Mouse (Mus musculus) activated CD4-positive, CD25-positive, alpha-beta regulatory T cell, adult 9 weeks (primary cell): ENCODE measurements around the gene Vwa5b2. TPM values are rescaled to one million over a fixed set of nuclear protein-coding genes. Genes with fewer than 3 reads are reported as not detected.

Experiments
- polyA plus RNA-seq: library from polyadenylated mRNA; unstranded; fragments of 100-300 nt; shearing (Covaris generic); gene quantifications from one replicate; pipeline ENCODE4 v1.2.1, GENCODE M21; 2017

The Vwa5b2 gene
- polyA plus RNA-seq: not detected

DNA sequence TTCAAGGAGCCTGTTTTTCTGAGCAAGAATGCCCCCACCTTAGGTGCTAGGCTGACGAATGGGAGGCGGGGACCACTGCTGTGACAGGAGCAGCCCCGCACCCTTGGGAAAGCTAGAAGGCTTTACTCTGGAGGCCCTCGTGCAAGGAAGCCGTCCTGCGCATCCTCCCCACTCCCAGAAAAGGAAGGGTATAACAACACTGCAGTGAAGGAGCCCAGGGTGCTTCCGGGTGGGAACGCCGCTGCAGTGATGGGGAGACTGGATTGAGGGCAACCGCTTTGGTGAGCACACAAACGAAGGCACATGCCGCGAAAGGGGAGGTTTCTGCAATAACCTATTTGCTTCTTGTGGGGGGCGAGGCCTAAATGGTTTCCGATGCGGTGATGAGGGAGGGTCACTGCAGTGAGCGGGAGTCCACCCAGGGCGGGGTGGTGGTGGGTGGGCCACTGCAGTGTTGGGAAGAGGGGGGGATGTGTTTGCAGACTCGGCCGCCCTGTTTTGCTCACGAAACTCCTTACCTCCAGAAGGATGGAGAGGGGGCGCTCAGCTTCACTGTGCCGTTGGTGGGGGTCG is at the start of gene Vwa5b2:
Vwa5b2 (plus strand) TSS at position 106 of the 573 bp plus-strand sequence.

DNA sequence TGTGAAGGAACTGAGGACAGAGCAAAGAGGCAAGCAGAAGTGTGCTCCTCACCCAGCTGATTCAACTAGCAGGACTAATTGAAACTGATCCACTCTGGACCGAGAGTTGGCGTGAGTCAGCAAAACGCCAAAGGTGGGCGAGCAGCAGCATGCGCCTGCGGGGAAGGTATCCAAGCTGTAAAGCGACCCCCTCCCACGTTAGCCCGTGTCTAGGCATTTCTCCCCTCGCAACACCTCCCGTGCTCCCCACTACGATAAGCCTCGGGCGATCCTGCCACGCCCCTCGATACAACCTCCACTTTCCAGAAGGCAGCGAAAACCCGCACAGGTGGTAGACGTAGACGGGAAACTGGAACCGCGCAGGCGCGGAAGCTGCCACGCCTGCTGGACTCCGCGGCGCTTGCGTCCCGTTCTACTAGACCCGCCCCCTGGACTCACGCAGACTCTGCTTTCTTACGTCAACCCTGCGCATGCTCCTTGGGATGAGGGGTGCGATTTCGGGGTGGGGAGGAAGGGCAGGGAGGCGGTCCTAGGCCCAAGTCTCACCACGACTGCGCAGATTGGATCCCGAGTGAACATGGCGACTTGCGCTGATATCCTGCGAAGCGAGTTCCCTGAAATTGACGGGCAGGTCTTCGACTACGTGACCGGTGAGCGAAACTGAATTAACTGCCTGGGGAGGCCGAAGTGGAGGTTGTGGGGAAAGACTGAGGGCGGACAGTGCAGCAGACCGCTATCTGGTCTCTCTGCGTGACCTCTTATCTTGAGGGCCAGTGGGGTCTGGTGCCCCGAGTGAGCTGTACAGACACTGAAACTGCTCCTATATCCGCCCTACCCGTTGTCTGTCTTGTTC is 40.9 kb upstream of the Vwa5b2 start, which contains the start of gene Abcf3:
Abcf3 (plus strand) TSS at position 482 of the 853 bp plus-strand sequence.

DNA sequence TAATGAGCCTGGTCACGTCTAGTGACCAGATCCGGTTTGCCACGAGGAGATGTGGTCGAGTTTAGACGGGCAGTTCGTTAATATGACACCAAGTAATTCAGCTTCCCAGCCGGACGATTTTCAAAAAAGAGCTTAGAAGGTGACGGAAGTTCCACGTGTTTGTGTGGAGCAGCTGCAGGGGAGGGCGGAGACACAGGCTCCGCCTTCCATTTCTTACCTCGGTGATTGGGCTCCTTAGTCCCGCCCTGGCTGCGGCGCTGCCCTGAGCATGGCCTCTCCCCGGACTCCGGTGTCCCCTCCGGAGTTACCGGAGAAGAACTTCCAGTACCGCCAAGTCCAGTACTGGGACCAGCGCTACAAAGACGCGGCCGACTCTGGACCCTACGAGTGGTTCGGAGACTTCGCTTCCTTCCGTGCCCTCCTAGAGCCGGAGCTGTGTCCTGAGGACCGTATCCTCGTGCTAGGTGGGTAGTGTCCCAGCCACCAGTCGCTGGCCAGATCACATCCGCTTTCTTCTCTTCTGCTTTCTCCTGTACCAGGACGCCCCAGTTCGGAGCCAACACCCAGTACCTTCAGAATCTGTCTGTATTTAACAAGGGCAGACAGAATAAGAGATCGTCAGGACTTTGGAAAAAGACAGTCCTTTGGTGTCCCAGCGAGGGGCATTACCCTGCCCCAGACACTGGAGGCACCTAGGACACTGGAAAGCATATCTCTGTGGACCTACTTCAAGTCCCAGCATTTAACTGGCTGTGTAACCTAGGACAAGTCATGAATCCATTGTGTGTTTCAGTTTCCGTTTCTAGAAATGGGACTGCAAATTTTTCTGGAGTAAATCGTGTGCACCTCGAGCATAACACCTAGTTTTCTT is 22.3 kb downstream of the Vwa5b2 start, which contains the start of the genes Eef1akmt4, Gm49333 and Alg3:
Eef1akmt4 (plus strand) TSS at position 237 of the 871 bp plus-strand sequence.
Gm49333 (plus strand) TSS at position 254 of the 871 bp plus-strand sequence.
Alg3 (minus strand) TSS at position 379 of the 871 bp plus-strand sequence.

DNA sequence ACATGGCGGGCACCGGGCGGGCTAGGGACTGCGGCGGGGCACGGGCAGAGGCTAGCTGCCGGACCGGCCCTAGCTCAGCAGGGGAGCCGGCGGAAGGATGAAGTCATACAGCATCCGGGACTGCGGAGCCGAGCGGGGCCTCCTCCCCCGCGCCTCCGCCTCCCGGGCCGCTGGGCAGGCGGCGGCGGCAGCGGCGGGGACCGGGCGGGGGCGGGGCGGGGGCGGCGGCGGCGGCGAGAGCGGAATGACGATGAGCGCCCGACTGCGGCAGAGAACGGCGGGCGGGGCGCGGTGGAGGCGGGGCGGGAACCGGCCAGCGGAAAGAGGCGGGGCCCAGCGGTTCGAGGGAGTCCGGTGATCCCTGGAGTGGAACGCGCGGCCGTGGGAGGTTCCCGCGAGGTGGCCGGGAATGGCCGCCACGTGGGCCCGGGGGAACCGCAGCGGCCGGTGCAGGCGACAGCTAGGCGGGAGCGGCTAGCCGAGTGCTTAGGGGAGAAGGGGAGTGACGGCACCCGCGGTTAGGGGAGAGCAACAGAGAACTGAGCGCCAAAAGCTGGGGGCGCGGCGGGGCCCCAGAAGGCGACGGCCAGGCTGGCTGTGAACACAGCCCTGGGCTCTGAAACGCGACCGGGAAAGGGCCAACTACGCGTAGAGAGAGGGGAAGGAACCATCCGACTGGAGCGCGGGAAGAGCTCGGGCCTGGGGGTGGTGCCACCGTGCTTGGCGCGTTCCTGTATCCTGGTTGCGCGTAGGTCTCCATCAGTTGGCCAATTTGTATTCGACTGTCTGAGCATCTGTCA is 32.1 kb downstream of the Vwa5b2 start, which contains the start of gene Camk2n2:
Camk2n2 (minus strand) TSS at position 97 of the 800 bp plus-strand sequence.

DNA sequence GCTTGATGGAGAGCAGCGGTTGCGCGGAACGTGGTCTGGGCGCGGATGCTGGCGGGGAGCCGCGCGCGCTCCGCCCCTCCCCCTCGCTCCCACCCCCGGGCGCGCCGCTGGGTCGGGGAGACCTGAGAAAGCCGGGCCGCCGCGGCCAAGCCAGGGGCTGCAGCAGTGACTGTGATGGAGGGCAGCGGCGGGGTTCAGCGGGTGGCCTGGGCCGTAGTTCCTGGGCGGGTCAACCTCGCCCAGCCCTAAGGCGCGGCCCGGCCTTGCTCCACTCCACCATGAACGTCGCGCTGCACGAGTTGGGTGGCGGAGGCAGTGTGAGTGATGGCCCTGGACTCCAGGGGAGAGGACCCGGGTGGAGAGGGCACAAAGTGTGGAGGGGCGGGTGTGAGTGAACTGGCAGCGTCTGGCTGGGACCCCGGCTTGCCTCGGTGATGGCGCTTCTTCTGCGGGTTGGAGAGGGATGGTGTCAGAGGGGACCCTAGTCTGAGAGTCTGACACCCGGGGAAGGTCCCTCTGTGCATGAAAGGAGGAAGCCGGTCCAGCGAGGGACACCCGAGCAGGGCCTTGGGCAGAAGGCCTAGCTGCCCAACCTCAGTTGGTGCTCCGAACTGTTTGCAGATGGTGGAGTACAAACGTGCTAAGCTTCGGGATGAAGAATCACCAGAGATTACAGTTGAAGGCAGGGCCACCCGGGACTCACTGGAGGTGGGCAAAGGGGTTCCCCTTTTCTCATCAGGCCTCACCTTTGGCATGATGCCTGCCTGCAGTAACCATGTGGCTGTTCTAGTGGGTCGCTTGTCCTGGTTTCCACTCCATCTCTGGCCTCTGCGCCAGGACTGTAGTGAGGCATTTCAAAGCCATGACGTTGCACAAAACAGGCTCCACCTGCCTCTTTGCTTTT is 40.7 kb downstream of the Vwa5b2 start, which contains the start of gene Ece2:
Ece2 (plus strand) TSS at position 98 of the 904 bp plus-strand sequence.

DNA sequence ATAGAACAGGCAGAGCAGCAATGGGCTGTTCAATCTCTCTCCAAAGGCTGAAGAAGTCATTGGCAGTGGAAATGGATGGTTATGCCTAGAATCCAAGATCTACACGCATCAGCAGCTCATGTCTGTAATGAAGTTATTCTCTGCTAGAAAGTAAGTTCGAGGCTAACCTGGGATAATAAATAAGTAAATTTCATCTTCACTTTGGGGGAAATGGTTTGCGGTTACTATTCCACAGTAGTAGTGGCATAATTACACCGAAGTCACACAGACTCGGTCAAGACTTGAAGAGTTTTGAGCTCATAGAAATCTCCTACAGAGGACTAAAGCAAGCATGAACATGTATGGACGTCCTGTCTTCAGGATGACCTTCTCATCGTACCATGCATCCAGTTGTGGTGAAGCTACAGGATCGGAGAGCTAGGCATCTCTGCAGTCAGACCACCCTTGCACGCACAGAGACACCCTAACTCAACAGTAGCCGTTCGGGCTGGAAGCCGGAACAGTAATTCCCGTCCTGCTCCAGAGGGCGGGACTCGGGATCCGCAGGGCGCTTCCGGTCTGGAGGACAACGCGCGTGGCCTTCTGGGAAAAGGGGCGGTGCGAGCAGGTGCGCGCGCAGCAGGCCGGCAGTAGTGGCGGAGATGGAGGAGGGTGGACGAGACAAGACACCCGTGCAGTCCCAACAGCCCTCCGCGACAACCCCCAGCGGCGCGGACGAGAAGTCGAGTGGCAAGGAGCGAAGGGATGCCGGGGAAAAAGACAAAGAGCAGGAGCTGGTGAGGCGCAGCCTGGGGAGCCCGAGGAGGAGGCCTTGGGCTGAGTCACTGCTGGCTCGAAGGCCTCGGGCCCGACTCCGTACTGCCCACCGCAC is 62.0 kb downstream of the Vwa5b2 start, which contains the start of gene Psmd2:
Psmd2 (plus strand) TSS at position 577 of the 871 bp plus-strand sequence.

Other genes with a start within 250 kb of the Vwa5b2 start
- gene Abcc5, start 163.1 kb upstream of the Vwa5b2 start, polyA plus RNA-seq: 46.7 TPM
- 21.8 TPM for gene Eif2b5, start 90.7 kb upstream of the Vwa5b2 start, polyA plus RNA-seq
- gene Dvl3, start 72.5 kb upstream of the Vwa5b2 start, polyA plus RNA-seq: 5.9 TPM
- 454 TPM for gene Ap2m1, start 54.0 kb upstream of the Vwa5b2 start, polyA plus RNA-seq
- gene Abcf3, start 40.9 kb upstream of the Vwa5b2 start, polyA plus RNA-seq: 95.9 TPM
- 23.0 TPM for gene Eef1akmt4, start 22.1 kb downstream of the Vwa5b2 start, polyA plus RNA-seq
- gene Gm49333, start 22.1 kb downstream of the Vwa5b2 start, polyA plus RNA-seq: not detected
- gene Alg3, start 22.3 kb downstream of the Vwa5b2 start, polyA plus RNA-seq: 45.0 TPM
- not detected for gene Camk2n2, start 31.8 kb downstream of the Vwa5b2 start, polyA plus RNA-seq
- gene Ece2, start 40.4 kb downstream of the Vwa5b2 start, polyA plus RNA-seq: not detected
- 280 TPM for gene Psmd2, start 62.2 kb downstream of the Vwa5b2 start, polyA plus RNA-seq
- gene Eif4g1, start 78.8 kb downstream of the Vwa5b2 start, polyA plus RNA-seq: 151 TPM
- 1.1 TPM for gene Fam131a, start 103.8 kb downstream of the Vwa5b2 start, polyA plus RNA-seq
- gene Polr2h, start 128.2 kb downstream of the Vwa5b2 start, polyA plus RNA-seq: 65.8 TPM
- gene Clcn2, start 128.3 kb downstream of the Vwa5b2 start, polyA plus RNA-seq: 0.86 TPM
- not detected for gene Chrd, start 143.7 kb downstream of the Vwa5b2 start, polyA plus RNA-seq
- not detected for gene Thpo, start 145.0 kb downstream of the Vwa5b2 start, polyA plus RNA-seq